Mouse (Mus musculus): Measurements from ENCODE around the gene Cxcr2.

GRCm38 (mm10) chr1:74156381-74156910, 2.7 kb downstream of the Cxcr2 start:
- TF ChIP-seq EP300 (IDR thresholded peaks at IDR 0.05; ENCODE audit: insufficient read depth, low read depth, low read length) (no peak), CTCF (IDR thresholded peaks at IDR 0.05) (no peak)

Data from heart, adult 2 months (tissue).